Mouse (Mus musculus) lung, embryonic 16.5 days (tissue): Measurements from ENCODE around the gene 1700021F07Rik. TPM values are rescaled to one million over a fixed set of nuclear protein-coding genes. Genes with fewer than 3 reads are reported as not detected.

Experiments
- ATAC-seq: fragments of 200-750 bp; cut with Nextera tagmentation; 2 replicates; pipeline ENCODE4 v1.8.0; 2017; ENCODE audit warnings: low read depth, mild to moderate bottlenecking, moderate library complexity
- H3K27ac ChIP-seq: fragments of 300-500 bp; sonication (generic); 2 replicates; pipeline ENCODE4 v1.5.1; 2014; ENCODE audit warnings: mild to moderate bottlenecking, control low read depth, low read length
- H3K27me3 ChIP-seq: fragments of 300-500 bp; sonication (generic); 2 replicates; pipeline ENCODE4 v1.6.1; 2014; ENCODE audit warnings: low read depth, low read length, mixed read lengths; ENCODE audit not compliant: control insufficient read depth, insufficient read depth
- H3K36me3 ChIP-seq: fragments of 300-500 bp; sonication (generic); 2 replicates; pipeline ENCODE4 v1.6.1; 2014; ENCODE audit warnings: low read length; ENCODE audit not compliant: control insufficient read depth, insufficient read depth
- H3K4me1 ChIP-seq: fragments of 300-500 bp; sonication (generic); replicated peaks from 2 replicates; pipeline ENCODE4 v1.6.1; 2014; ENCODE audit warnings: low read length, mixed read lengths; ENCODE audit not compliant: control insufficient read depth, insufficient read depth
- H3K4me2 ChIP-seq: fragments of 300-500 bp; sonication (generic); 2 replicates; pipeline ENCODE4 v1.6.1; 2014; ENCODE audit warnings: low read depth, low read length, control low read depth
- H3K4me3 ChIP-seq: fragments of 300-500 bp; sonication (generic); 2 replicates; pipeline ENCODE4 v1.5.1; 2014; ENCODE audit warnings: mild to moderate bottlenecking, low read length, control low read depth
- H3K9ac ChIP-seq: fragments of 300-500 bp; sonication (generic); 2 replicates; pipeline ENCODE4 v1.6.1; 2014; ENCODE audit warnings: low read length, control low read depth
- H3K9me3 ChIP-seq: fragments of 300-500 bp; sonication (generic); 2 replicates; pipeline ENCODE4 v1.6.1; 2016; ENCODE audit warnings: low read length; ENCODE audit not compliant: control insufficient read depth
- WGBS: fragments of 180-500 bp; shearing (Covaris S2); extraction: QIAGEN DNeasy Blood & Tissue Kit; methylation state at CpG from one replicate; pipeline ENCODE4 v1.1.7; 2014; 5-methylcytosine and 5-hydroxymethylcytosine counted together
- polyA plus RNA-seq: library from polyadenylated mRNA; unstranded; fragments of >200 nt; fragmentation: Nextera tagmentation; extraction: Ambion mirVana; gene quantifications from 2 replicates; pipeline ENCODE4 v1.2.1, GENCODE M21; 2015

Gene 1700021F07Rik
- polyA plus RNA-seq = not detected in 2 replicates

GRCm38 (mm10) chr2:173522376-173522775, at the start of gene 1700021F07Rik:
TSS of gene 1700021F07Rik (plus strand) at chr2:173522586.
- H3K4me2 ChIP-seq = no peak within 1 kb of the TSS
- H3K9ac ChIP-seq = no peak within 1 kb of the TSS
- no peaks in the 10 kb centered on the region for H3K36me3 ChIP-seq
- no peak for ATAC-seq
- no peaks in the 10 kb centered on the region for H3K9me3 ChIP-seq
- WGBS = 89% methylated on average over 18 of the region's 18 CpGs
- no peak within 1 kb of the TSS for H3K4me3 ChIP-seq
- no peak within 1 kb of the TSS for H3K27ac ChIP-seq
- H3K27me3 ChIP-seq = no peaks in the 10 kb centered on the region
- no peaks in the 10 kb centered on the region for H3K4me1 ChIP-seq

DNA sequence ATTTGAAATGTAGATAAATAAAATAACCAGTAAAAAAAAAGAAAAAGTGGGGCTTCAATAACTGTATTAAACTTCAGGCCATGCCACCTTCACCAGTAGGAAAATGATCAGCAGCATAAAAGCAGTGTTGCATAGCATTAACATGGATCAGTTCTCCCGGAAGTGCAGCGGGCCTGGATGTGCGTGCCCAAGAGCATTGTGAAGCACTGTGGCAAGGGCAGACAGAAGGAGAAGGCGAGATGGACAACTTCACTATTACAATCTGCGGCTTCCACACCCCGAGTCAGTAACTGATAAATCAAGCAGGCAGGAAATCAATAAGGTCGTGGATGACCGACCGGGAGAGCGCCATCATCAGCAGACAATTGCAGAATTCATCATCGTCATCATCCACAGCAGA, 49.2 kb upstream of the 1700021F07Rik start:
- Histone ChIP-seq H3K9ac (no peak overlapping the region), H3K27me3 (no peaks in the 10 kb centered on the region), H3K4me2 (no peak overlapping the region), H3K4me3 (no peak overlapping the region), H3K36me3 (no peaks in the 10 kb centered on the region), H3K27ac (no peak overlapping the region), H3K9me3 (no peaks in the 10 kb centered on the region), H3K4me1 (no peaks in the 10 kb centered on the region)
- no peak for ATAC-seq
- 42% methylated on average over 11 of the region's 11 CpGs for WGBS

- no peaks in the 10 kb centered on the region for H3K4me1 ChIP-seq
- no peak for ATAC-seq
- H3K9ac ChIP-seq = no peak overlapping the region
- H3K4me3 ChIP-seq = no peak overlapping the region
- whole genome bisulfite sequencing = 79% methylated on average over 12 of the region's 12 CpGs
- H3K27ac ChIP-seq = no peak overlapping the region
- H3K9me3 ChIP-seq = no peaks in the 10 kb centered on the region
- no peak overlapping the region for H3K4me2 ChIP-seq
- no peaks in the 10 kb centered on the region for H3K27me3 ChIP-seq
- H3K36me3 ChIP-seq = no peaks in the 10 kb centered on the region
Measured at GRCm38 (mm10) chr2:173479050-173479449, 43.3 kb upstream of the 1700021F07Rik start.

GRCm38 (mm10) chr2:173484486-173484885, 37.9 kb upstream of the 1700021F07Rik start:
- Histone ChIP-seq H3K9ac (no peak overlapping the region), H3K36me3 (no peaks in the 10 kb centered on the region), H3K27me3 (no peaks in the 10 kb centered on the region), H3K27ac (no peak overlapping the region), H3K4me3 (no peak overlapping the region), H3K4me1 (no peaks in the 10 kb centered on the region), H3K4me2 (no peak overlapping the region), H3K9me3 (no peaks in the 10 kb centered on the region)
- ATAC-seq = no peak
- WGBS = 73% methylated on average over 4 of the region's 4 CpGs

GRCm38 (mm10) chr2:173499612-173500011, 22.8 kb upstream of the 1700021F07Rik start:
- no peak overlapping the region for H3K27ac ChIP-seq
- WGBS = 86% methylated on average over 2 of the region's 2 CpGs
- H3K36me3 ChIP-seq = no peaks in the 10 kb centered on the region
- H3K9ac ChIP-seq = no peak overlapping the region
- no peaks in the 10 kb centered on the region for H3K27me3 ChIP-seq
- H3K4me2 ChIP-seq = no peak overlapping the region
- H3K9me3 ChIP-seq = peaks cover 5% of the 10 kb centered on the region; the same call in 1 of the 2 replicates
- H3K4me1 ChIP-seq = no peaks in the 10 kb centered on the region
- no peak for ATAC-seq
- H3K4me3 ChIP-seq = no peak overlapping the region

GRCm38 (mm10) chr2:173513977-173514376, 8.4 kb upstream of the 1700021F07Rik start:
- 70% methylated on average over 6 of the region's 6 CpGs for WGBS
- H3K27me3 ChIP-seq = no peaks in the 10 kb centered on the region
- peaks cover 2% of the 10 kb centered on the region; the same call in 1 of the 2 replicates for H3K4me1 ChIP-seq
- peaks cover 3% of the 10 kb centered on the region; the same call in 1 of the 2 replicates for H3K9me3 ChIP-seq
- ATAC-seq = no peak
- H3K9ac ChIP-seq = no peak overlapping the region
- no peak overlapping the region for H3K4me2 ChIP-seq
- no peak overlapping the region for H3K27ac ChIP-seq
- H3K4me3 ChIP-seq = no peak overlapping the region
- H3K36me3 ChIP-seq = no peaks in the 10 kb centered on the region

GRCm38 (mm10) chr2:173515186-173515585, 7.2 kb upstream of the 1700021F07Rik start:
- no peak overlapping the region for H3K9ac ChIP-seq
- H3K27ac ChIP-seq = no peak overlapping the region
- H3K4me1 ChIP-seq = peaks cover 2% of the 10 kb centered on the region; the same call in 1 of the 2 replicates
- H3K27me3 ChIP-seq = no peaks in the 10 kb centered on the region
- no peaks in the 10 kb centered on the region for H3K36me3 ChIP-seq
- WGBS = 38% methylated on average over 6 of the region's 6 CpGs
- H3K4me2 ChIP-seq = no peak overlapping the region
- no peak for ATAC-seq
- no peak overlapping the region for H3K4me3 ChIP-seq
- peaks cover under 1% of the 10 kb centered on the region; the same call in 1 of the 2 replicates for H3K9me3 ChIP-seq

GRCm38 (mm10) chr2:173516150-173516855, 6.1 kb upstream of the 1700021F07Rik start:
- 80% methylated on average over 25 of the region's 25 CpGs for WGBS
- Histone ChIP-seq H3K4me2 (no peak overlapping the region), H3K9me3 (no peaks in the 10 kb centered on the region), H3K4me3 (no peak overlapping the region), H3K36me3 (no peaks in the 10 kb centered on the region), H3K27me3 (no peaks in the 10 kb centered on the region), H3K4me1 (peaks cover 2% of the 10 kb centered on the region; the same call in 1 of the 2 replicates), H3K27ac (no peak overlapping the region), H3K9ac (no peak overlapping the region)
- ATAC-seq = no peak

DNA sequence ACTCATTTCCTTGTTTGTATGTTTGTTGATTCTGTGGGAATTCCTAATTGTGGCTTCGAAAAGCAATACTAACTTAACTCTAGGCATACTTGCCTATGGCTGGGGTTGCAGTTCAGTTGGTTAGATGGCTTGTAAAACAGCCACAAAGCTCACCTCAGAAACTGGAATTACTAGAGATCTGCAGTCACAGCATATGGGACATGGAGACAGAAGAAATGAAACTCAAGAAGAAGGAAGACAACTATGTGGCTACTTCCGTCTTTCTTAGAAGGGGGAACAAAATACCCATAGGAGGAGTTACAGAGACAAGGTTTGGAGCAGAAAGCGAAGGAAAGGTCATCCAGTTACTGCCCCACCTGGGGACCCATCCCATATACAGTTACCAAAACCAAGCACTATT, 6.1 kb downstream of the 1700021F07Rik start:
- no peak for ATAC-seq
- Histone ChIP-seq H3K27ac (no peak overlapping the region), H3K4me3 (no peak overlapping the region)

More for the DNA sequence above, 6.1 kb downstream of the 1700021F07Rik start:
- H3K9me3 ChIP-seq = no peaks in the 10 kb centered on the region
- no peaks in the 10 kb centered on the region for H3K4me1 ChIP-seq
- 78% methylated on average over 3 of the region's 3 CpGs for WGBS
- no peaks in the 10 kb centered on the region; the same call in 1 of the 2 replicates for H3K27me3 ChIP-seq
- H3K9ac ChIP-seq = no peak overlapping the region
- no peak overlapping the region for H3K4me2 ChIP-seq
- no peaks in the 10 kb centered on the region for H3K36me3 ChIP-seq
